Mouse (Mus musculus) neutrophil, adult 5-6 weeks (primary cell): ENCODE measurements around the gene Phf21a. TPM values are rescaled to one million over a fixed set of nuclear protein-coding genes. Genes with fewer than 3 reads are reported as not detected.
A peak's percentile ranks its signal among the peaks of the same experiment; 100 is the strongest.

ENCODE experiments used
- ATAC-seq: fragments of 151-379, 151-347 bp; 2 replicates; pipeline ENCODE4 v1.8.0; 2017; ENCODE audit warnings: mild to moderate bottlenecking, moderate TSS enrichment; ENCODE audit not compliant: insufficient number of reproducible peaks, poor library complexity, low FRiP score, severe bottlenecking; ENCODE audit errors: extremely low read depth
- total RNA-seq: library from RNA; stranded (forward); fragments of 200-1000 nt; gene quantifications from 2 replicates; pipeline ENCODE4 v1.2.3, GENCODE M21; 2017

Phf21a gene
- total RNA-seq, 1 experiment from 2014 or later: 213 TPM

- ATAC-seq: no peak
These were observed 106.8 kb downstream of the Phf21a start for GRCm38 (mm10) chr2:92199562-92200286.

- 0 out of 2 replicates have a peak, but pooled peaks have one; percentile 45 for ATAC-seq
These were observed 109.6 kb downstream of the Phf21a start for GRCm38 (mm10) chr2:92202319-92203040.

DNA sequence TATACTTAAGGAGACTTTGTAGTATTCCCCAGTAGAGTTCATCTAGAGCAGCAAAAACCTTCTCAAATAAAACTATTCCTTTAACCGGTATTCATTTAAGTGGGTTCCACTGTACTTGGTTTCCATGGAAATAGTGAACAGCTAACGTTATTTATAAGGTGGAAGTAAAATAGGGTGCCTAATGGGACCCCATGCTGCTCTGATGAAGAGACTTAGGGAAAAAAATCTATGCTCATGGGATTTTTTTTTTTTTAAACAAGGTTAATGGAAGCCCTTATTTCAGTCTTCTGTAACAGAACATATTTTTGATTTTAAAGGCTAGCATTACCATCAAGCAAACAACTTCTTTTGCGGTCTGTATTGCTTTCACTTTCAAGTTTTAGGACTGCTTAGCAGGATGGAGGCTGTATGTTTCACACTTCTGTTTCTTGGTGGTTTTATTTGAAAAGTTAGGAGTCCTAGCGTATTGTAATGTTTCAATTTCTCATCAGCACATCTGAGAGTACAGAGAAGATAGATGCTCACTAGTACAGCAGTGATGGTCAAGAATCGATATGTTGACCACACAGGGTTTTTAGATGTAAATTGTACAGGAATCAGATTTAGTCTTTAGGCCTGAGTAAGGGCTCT is 112.2 kb downstream of the Phf21a start:
- peak; percentile 51 for ATAC-seq

- no peak for ATAC-seq
These were observed 117.5 kb downstream of the Phf21a start for GRCm38 (mm10) chr2:92210409-92210808.

DNA sequence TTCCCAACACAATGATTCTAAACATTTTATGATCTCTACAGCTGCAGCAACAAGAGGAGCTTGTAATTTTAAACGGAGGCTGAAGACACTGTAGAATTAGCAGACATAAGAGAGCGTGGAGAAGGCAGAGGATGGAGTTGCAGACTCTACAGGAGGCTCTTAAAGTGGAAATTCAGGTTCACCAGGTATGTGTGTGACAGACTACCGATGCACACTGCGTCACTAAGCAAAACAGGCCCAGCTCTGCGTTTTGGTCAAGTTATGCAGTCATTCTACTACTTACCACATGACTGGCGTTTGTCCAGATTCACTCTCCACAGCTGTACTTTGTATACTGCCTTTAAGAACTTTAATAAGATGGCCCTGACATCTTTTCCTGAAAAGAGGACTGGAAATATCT is 128.5 kb downstream of the Phf21a start:
- ATAC-seq: no peak

- no peak for ATAC-seq
These were observed 132.7 kb downstream of the Phf21a start for GRCm38 (mm10) chr2:92225592-92225991.

GRCm38 (mm10) chr2:92229973-92230372 is 137.1 kb downstream of the Phf21a start:
- ATAC-seq: no peak

DNA sequence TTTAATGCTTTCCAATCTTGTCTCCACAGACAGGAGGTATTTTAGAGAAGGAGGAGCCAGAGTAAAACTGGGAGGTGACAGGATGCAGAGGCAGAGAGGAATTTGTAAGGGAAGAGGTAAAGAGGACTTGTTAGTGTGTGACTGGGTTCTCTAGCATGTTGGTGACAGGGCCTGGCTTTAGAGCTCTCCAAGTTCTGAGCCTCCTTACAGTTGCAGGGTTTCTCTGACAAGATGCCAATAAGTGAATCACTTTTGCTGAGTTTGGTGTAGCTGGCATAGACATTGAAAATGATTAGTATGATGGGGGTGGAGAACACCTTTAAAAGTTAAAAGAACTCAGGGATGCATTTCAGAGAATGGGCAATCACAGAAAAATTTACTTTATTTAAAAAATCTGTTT is 138.8 kb downstream of the Phf21a start:
- no peak for ATAC-seq

DNA sequence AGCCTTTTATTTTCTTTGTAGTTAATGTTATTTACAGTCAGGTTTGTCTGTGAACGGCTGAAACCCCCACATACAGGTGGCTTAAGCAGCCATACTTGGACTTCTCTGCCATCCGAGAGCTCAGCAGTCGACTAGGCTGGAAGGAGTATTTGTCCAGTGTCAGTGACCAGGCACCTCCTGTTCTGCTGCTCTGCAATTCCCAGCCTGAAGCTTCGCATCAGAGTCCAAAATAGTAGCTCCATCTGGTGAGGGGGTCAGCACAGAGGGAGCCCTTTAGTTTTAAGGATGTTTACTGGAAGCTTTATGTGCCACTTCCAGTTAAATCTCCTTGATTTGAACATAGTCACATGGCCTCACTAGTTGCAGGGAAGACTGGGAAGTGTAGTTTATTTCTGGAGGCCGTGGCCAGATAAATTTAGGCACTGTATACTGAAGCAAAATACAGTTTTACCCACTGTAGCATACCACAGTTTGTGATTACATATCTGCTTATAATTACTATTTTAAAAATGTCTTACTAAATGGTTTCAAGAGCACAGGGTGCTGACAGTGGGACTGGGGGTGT is 141.9 kb downstream of the Phf21a start:
- ATAC-seq: no peak

DNA sequence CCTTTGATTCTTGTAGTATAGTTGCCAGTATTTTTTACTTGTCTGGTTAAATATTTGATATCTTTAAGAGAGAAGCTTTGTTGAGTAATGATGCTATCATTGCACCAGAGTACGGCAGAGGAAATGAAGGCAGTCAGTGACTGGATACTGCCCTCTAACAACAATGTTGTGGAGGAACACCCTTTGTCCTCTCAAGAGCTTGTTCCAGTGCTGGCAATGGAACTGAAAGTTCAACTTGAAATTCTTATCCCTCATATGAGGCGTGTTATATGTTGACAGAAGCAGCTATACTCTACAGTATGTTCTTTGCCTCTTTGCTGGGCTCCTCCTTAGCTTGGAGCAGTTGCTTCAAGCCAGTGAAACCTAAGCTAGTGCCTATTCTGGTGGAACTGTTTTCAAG is 147.4 kb downstream of the Phf21a start:
- ATAC-seq: no peak

DNA sequence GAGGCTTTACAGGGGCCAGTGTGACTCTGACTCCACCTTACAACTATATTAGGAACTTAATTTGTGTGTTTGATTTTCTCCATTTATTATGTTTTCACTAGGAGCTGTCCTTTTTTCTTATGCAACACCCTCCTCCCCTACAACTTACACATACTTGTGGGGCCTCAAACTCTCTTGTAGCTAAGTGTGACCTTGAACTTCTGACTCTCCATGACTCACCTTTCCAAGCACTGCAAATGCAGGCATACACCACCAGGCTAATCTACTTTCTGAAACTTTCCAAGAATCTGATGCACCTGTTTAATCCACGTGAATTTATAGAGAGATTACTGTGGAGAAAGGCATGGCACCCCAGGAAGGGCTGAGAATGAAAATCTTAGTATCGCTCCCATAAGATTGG is 147.9 kb downstream of the Phf21a start:
- no peak for ATAC-seq

DNA sequence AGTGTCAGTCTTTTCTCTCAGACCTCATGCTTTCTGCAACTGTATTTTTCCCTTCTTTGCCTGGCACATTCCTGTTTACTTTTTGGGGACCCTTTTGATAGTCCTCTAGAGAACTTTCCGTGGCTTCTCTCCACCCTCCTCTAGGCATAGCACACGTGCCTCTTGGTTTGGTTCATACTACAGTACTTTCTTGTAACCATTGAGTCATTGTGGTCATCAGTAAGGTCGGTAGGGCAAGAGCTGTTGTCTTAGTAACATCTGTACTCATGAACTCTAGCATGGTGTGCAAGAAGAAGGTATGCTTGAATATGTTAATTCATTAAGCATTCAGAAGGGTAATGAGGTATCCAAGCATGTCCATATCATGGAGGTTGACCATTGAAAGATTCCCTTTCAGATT is 148.4 kb downstream of the Phf21a start:
- ATAC-seq: no peak

- no peak for ATAC-seq
These were observed 153.2 kb downstream of the Phf21a start for GRCm38 (mm10) chr2:92246112-92246511.

GRCm38 (mm10) chr2:92247711-92248110 is 154.8 kb downstream of the Phf21a start:
- no peak for ATAC-seq

- ATAC-seq: no peak
These were observed 157.6 kb downstream of the Phf21a start for GRCm38 (mm10) chr2:92250472-92250871.

DNA sequence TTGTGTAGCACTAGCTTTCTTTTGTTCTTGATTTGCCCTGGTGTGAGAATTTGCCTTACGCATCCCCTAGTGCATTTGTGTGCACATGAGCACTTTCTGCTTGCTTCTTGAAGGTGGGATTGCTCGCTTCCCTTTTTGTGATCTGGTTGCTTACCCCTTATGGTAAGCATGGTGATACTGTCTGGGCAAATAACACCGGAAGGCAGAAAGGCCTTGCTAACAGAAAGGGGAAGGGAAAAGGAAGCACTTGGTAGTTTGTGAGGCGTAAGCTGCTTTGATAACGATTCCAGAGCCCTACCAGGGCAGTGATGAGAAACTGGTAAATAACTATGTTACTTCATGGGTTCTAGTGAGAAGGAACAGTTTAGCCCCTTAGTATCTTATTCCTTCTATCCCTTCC is 160.9 kb downstream of the Phf21a start:
- peak; percentile 80 for ATAC-seq

DNA sequence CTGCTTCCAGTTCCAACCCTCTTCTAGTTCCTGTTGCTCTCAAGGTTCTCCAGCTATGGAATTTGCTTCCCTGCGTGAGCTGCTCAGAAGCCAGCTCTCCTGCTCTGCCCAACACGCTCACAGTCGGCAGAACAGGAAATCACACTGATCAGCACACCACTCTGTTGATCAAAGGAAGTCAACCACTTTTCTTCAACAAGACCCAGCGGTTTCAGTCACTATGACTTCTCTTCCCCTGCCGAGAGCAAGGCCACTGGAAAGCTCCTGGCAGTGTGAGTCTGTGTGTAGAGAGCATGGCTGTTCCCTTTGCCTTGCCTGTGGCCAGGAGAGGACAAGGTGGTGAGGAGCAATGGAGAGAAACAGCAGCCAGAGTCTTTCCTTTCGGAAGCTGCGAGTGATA is 163.2 kb downstream of the Phf21a start:
- no peak for ATAC-seq

GRCm38 (mm10) chr2:92257372-92257956 is 164.5 kb downstream of the Phf21a start:
- ATAC-seq: no peak

DNA sequence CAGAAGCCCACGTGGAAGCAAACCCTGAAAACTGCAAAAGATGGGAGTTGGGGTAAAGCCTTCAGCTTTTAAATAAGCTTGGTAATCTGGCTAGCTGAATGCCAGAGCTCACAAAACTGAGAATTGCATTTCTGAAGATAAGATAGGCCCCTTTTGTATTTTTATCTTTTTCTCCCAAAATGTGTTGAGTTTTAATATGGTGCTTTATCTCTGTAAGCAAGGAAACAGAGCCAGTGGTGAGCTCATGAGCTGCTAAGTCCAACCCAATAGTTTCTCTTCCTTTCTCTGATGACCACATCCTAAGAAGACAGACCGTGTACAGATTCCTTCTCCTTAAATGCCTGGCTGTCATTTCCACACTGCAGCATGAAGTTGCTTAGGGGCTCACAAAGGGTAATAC is 167.0 kb downstream of the Phf21a start:
- no peak for ATAC-seq
